Mouse (Mus musculus) heart, adult 2 months (tissue): ENCODE results near the gene Kcnh7. TPM values are rescaled to one million over a fixed set of nuclear protein-coding genes. Genes with fewer than 3 reads are reported as not detected.
"Not testable (repeated sequence)": the region's sequence is repeated elsewhere in the genome, so short reads cannot be mapped to it uniquely, and the experiment has no call there.

Experiments
- DNase-seq, 2 experiments: peaks; one replicate each; pipeline ENCODE4 v3.0.0; 2021
- H3K27ac ChIP-seq: fragments of 200-600 bp; 2 replicates; pipeline ENCODE4 v1.8.1; 2022
- H3K27me3 ChIP-seq: fragments of 200-500 bp; 2 replicates; pipeline ENCODE4 v1.6.1; 2012; ENCODE audit warnings: mild to moderate bottlenecking, low read length, inconsistent platforms, mixed read lengths; ENCODE audit not compliant: control insufficient read depth, insufficient read depth
- H3K36me3 ChIP-seq: fragments of 200-500 bp; 2 replicates; pipeline ENCODE4 v1.6.1; 2012; ENCODE audit warnings: low read length, inconsistent platforms; ENCODE audit not compliant: control insufficient read depth, insufficient read depth
- H3K4me1 ChIP-seq: fragments of 200-500 bp; 2 replicates; pipeline ENCODE4 v1.6.1; 2011; ENCODE audit warnings: low read length; ENCODE audit not compliant: control insufficient read depth, insufficient read depth
- H3K4me3 ChIP-seq: fragments of 200-600 bp; 2 replicates; pipeline ENCODE4 v1.8.1; 2022
- H3K79me2 ChIP-seq: fragments of 200-500 bp; replicated peaks from 2 replicates; pipeline ENCODE4 v1.6.1; 2012; ENCODE audit warnings: mild to moderate bottlenecking, inconsistent platforms, low read length, moderate library complexity, mixed read lengths; ENCODE audit not compliant: control insufficient read depth, insufficient read depth
- H3K9ac ChIP-seq: fragments of 200-500 bp; 2 replicates; pipeline ENCODE4 v1.6.1; 2012; ENCODE audit warnings: low read depth, mild to moderate bottlenecking, control low read depth, inconsistent platforms, low read length, mixed read lengths
- CTCF ChIP-seq: fragments of 200-600 bp; IDR thresholded peaks from 2 replicates; pipeline ENCODE4 v1.8.1; 2022; ENCODE audit warnings: antibody characterized with exemption, mild to moderate bottlenecking, moderate library complexity
- EP300 ChIP-seq: fragments of 200-500 bp; IDR thresholded peaks from 2 replicates; pipeline ENCODE4 v1.6.1; 2011; ENCODE audit warnings: low read depth, low read length, control low read depth; ENCODE audit not compliant: insufficient read depth
- POLR2A ChIP-seq: fragments of 200-500 bp; IDR thresholded peaks from 2 replicates; pipeline ENCODE4 v1.6.1; 2011; ENCODE audit warnings: mild to moderate bottlenecking, low read depth, low read length, control low read depth; ENCODE audit not compliant: insufficient read depth
- WGBS: fragments of 180-500 bp; shearing (Covaris S2); methylation state at CpG from one replicate; pipeline ENCODE4 v1.1.7; 2018; 5-methylcytosine and 5-hydroxymethylcytosine counted together
- intact Hi-C: fragments of 180-260 bp; cut with DNase I; formaldehyde crosslinking; loops from one replicate; pipeline ENCODE4 v1.15.1; 2025
- polyA plus RNA-seq: library from polyadenylated mRNA; depleted of rRNA; stranded (reverse); fragments of >200 nt; gene quantifications from 2 replicates; pipeline ENCODE4 v1.2.3, GENCODE M21; 2012
- total RNA-seq, 2 experiments: library from RNA; stranded (reverse); gene quantifications; 2 replicates each; pipeline ENCODE4 v1.2.3; 2021

The Kcnh7 gene
- total and polyA plus RNA-seq, 3 experiments, result 0.02 to 0.26 (median 0.08) TPM

DNA sequence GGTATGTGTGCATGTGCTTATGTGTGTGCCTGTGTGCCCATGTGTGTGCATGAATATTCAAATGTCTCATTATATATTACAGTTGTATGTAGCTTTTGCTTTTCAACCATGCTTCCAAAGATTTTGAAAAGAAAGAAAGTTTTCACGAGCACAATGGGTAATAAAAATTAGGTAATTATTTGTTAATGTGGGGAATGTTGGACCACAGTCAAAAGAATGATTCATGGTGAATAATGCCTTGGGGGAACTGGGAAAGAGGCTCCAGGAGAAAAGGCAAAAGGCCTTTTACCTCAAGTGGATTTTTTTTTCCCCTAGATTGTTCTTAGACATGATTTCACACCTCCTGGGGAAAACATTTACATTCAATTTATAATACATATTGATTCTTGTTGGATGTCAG, 458.1 kb downstream of the Kcnh7 start:
- Histone ChIP-seq H3K27ac (no peak overlapping the region), H3K79me2 (no peaks in the 10 kb centered on the region), H3K36me3 (no peaks in the 10 kb centered on the region), H3K27me3 (no peaks in the 10 kb centered on the region), H3K4me3 (no peak overlapping the region), H3K9ac (no peak overlapping the region), H3K4me1 (no peaks in the 10 kb centered on the region)
- intact Hi-C loops, result no loop called here
- no peak for TF ChIP-seq EP300
- WGBS, result 40% methylated on average over 1 of the region's 1 CpGs
- no peak for DNase-seq

DNA sequence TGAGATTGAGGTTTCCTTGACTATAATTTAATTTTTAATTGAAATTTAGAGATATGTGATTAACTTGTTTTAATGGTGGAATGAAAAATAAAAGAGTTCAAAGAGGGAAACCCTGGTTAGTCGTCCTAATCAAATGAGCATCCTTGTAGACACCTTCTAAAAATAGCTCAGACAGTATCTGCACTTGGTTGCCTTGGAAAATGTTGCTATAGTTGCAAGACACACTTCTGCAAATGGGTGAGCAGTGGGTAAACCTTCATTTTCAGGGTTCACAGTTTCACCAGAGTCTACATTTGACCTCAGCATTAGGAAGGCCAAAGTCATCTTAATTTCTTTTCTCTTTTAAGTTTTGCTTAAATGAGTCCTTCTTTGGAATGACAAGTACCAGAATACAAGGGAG, 465.7 kb downstream of the Kcnh7 start:
- no peak for TF ChIP-seq EP300
- TF ChIP-seq CTCF, result no peak
- TF ChIP-seq POLR2A, result no peak
- 7% methylated on average over 1 of the region's 1 CpGs for WGBS
- intact Hi-C loops, result no loop called here
- no peaks in the 10 kb centered on the region for H3K27me3 ChIP-seq
- no peaks in the 10 kb centered on the region for H3K4me1 ChIP-seq
- no peak overlapping the region for H3K9ac ChIP-seq
- DNase-seq, result no peak
- H3K27ac ChIP-seq, result no peak overlapping the region
- H3K4me3 ChIP-seq, result no peak overlapping the region
- no peaks in the 10 kb centered on the region for H3K79me2 ChIP-seq
- no peaks in the 10 kb centered on the region for H3K36me3 ChIP-seq

DNA sequence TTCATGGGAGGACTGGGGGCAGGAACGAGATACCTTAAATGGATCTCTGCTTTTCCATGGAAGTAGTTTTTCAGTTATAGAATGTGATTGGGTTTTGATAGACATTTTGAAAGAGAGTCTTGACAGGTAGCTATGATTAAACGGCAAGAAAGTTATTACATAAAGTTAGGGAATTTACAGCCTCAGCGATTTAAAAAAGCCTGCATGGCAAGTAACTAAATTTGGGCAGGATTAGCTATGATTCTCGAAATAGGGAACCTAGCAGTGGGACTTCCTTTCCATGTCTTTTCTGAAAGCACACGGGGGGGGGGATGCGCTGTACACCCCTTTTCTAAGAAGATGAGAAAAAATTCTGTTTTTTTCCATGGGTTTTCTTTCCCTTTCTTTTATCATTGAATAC, 466.8 kb downstream of the Kcnh7 start:
- no peak for DNase-seq
- H3K79me2 ChIP-seq, result no peaks in the 10 kb centered on the region
- no peaks in the 10 kb centered on the region for H3K4me1 ChIP-seq
- H3K27me3 ChIP-seq, result no peaks in the 10 kb centered on the region
- WGBS, result 73% methylated on average over 6 of the region's 6 CpGs
- TF ChIP-seq EP300 (no peak), POLR2A (no peak), CTCF (no peak)
- no peaks in the 10 kb centered on the region for H3K36me3 ChIP-seq
- H3K27ac ChIP-seq, result no peak overlapping the region
- no peak overlapping the region for H3K4me3 ChIP-seq
- H3K9ac ChIP-seq, result no peak overlapping the region
- intact Hi-C loops, result no loop called here

DNA sequence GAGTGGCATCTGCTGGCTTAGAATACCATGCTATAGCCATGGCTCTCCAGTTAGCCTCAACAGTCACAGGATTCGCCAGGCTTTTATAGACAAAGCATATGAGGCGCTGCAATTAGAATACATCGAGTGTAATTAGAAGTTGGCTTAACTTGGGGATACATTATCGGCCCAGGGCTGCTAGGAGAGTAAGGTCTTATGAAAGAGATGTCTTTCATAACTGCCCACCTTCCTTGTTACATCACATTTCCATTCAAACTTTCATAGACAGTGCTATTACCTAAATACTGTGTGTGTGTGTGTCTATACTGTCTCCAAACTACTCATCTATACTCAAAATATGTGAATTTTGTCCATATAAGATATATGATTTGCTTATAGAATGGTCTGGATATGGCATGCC, 468.8 kb downstream of the Kcnh7 start:
- Histone ChIP-seq H3K4me3 (no peak overlapping the region), H3K9ac (no peak overlapping the region), H3K27me3 (no peaks in the 10 kb centered on the region), H3K27ac (no peak overlapping the region), H3K79me2 (no peaks in the 10 kb centered on the region), H3K4me1 (no peaks in the 10 kb centered on the region), H3K36me3 (no peaks in the 10 kb centered on the region)
- DNase-seq, result no peak
- TF ChIP-seq EP300, result no peak
- intact Hi-C loops, result no loop called here
- 73% methylated on average over 4 of the region's 4 CpGs for WGBS

DNA sequence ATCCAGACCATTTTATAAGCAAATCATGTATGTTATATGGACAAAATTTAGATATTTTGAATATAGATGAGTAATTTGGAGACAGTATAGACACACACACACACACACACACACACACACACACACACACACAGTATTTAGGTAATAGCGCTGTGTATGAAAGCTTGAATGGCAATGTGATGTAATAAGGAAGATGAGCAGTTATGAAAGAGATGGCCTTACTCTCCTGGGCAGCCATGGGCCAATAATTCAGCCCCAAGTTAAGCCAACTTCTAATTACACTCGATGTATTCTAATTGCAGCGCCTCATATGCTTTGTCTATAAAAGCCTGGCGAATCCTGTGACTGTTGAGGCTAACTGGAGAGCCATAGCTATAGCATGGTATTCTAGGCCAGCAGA, 469.7 kb downstream of the Kcnh7 start:
- intact Hi-C loops, H3K4me3 ChIP-seq, H3K36me3 ChIP-seq, H3K27ac ChIP-seq, H3K9ac ChIP-seq, H3K27me3 ChIP-seq, DNase-seq, H3K79me2 ChIP-seq, H3K4me1 ChIP-seq: not testable (repeated sequence)
- 89% methylated on average over 4 of the region's 4 CpGs for WGBS

DNA sequence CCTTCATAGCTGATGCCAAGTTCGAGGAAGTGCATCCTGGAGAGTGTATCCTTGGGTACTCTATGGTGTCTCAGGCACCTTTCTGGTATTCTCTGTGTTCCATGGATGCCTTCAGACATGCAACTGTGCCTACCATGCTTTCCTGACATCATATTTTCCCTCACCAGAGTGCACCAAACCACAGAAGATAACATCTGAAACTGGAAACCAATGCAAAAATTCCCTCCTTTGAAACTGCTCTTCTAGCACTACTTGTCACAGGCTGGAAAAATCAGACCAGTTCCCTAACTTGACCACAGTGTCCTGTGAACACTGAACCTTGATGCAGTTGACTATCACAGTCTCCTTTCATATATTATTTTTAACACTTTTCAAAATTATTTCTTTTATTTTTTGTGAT, 474.5 kb downstream of the Kcnh7 start:
- intact Hi-C loops, result no loop called here
- Histone ChIP-seq H3K4me3 (no peak overlapping the region), H3K36me3 (no peaks in the 10 kb centered on the region), H3K27me3 (no peaks in the 10 kb centered on the region), H3K27ac (no peak overlapping the region), H3K9ac (no peak overlapping the region), H3K79me2 (no peaks in the 10 kb centered on the region), H3K4me1 (no peaks in the 10 kb centered on the region)
- DNase-seq, result no peak
- TF ChIP-seq POLR2A (no peak), CTCF (no peak), EP300 (no peak)
- 74% methylated on average over 1 of the region's 1 CpGs for WGBS

DNA sequence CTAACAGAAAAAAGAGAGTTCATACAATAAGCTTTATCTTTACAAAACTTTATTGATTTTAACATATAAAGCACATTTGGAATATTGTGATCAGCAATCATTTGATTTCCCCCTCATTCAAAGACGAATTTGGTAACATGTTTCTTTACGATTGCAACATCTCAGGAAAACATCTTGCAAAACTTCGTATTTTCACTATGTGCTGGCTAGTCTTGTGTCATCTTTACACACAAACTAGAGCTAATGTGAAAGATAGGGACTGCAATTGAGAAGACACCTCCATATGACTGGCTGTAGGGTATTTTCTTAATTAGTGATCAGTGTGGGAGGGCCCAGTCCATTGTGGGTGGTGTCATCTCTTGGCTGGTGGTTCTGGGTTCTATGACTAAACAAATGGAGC, 477.8 kb downstream of the Kcnh7 start:
- TF ChIP-seq CTCF (no peak), EP300 (no peak), POLR2A (no peak)
- no peaks in the 10 kb centered on the region for H3K79me2 ChIP-seq

More for the DNA sequence above, 477.8 kb downstream of the Kcnh7 start:
- H3K36me3 ChIP-seq, result no peaks in the 10 kb centered on the region
- no peak overlapping the region for H3K4me3 ChIP-seq
- no peak overlapping the region for H3K9ac ChIP-seq
- DNase-seq, result no peak
- no peaks in the 10 kb centered on the region for H3K4me1 ChIP-seq
- intact Hi-C loops, result no loop called here
- no peak overlapping the region for H3K27ac ChIP-seq
- H3K27me3 ChIP-seq, result no peaks in the 10 kb centered on the region
- WGBS, result 82% methylated on average over 3 of the region's 3 CpGs
